Mouse (Mus musculus) B cell, adult 67 days (primary cell): Measurements from ENCODE around the gene Ppm1e. TPM values are rescaled to one million over a fixed set of nuclear protein-coding genes. Genes with fewer than 3 reads are reported as not detected.

Experiments
- total RNA-seq, 2 experiments: library from RNA; stranded (reverse); gene quantifications; 4 replicates each; pipeline ENCODE4 v1.2.4; 2023

The Ppm1e gene
- total RNA-seq, result 1 to 10 TPM; 7.1 to 9.6 TPM

GRCm38 (mm10) chr11:87358331-87359261 is at the start of gene Ppm1e:
Gene Ppm1e, minus strand, starts transcription at chr11:87359023.

GRCm38 (mm10) chr11:87404876-87405275 is 46.1 kb upstream of the Ppm1e start, which contains the start of the genes Rad51c and Tex14:
Gene Rad51c, minus strand, starts transcription at chr11:87404954.
Gene Tex14, plus strand, starts transcription at chr11:87405065.

Other genes starting within 250 kb of the Ppm1e start
- gene Ska2, start 249.8 kb downstream of the Ppm1e start, total RNA-seq, result 1 to 10 TPM; 8.2 to 9.4 TPM
- 10 to 100 TPM; 12.4 to 12.8 TPM for gene Trim37, start 231.9 kb downstream of the Ppm1e start, total RNA-seq
- 1 to 10 TPM; 8.1 to 8.8 TPM for gene Rad51c, start 45.9 kb upstream of the Ppm1e start, total RNA-seq
- gene Tex14, start 46.0 kb upstream of the Ppm1e start, total RNA-seq, result under 1 TPM; 0.78 to 0.86 TPM
- gene Gm11492, start 207.6 kb upstream of the Ppm1e start, total RNA-seq, result not detected
- gene Sept4, start 209.9 kb upstream of the Ppm1e start, total RNA-seq, result 1 to 10 TPM in 1 of 2 experiments, under 1 TPM in 1; 0.58 to 1.9 TPM
- gene Mtmr4, start 233.1 kb upstream of the Ppm1e start, total RNA-seq, result 10 to 100 TPM; 54.9 to 64.4 TPM